Mouse (Mus musculus) urinary bladder, postnatal 0 days (tissue): Measurements from ENCODE around the gene Kpna1. TPM values are rescaled to one million over a fixed set of nuclear protein-coding genes. Genes with fewer than 3 reads are reported as not detected.

Source experiments
- polyA plus RNA-seq: library from polyadenylated mRNA; unstranded; fragments of >200 nt; fragmentation: Nextera tagmentation; extraction: Ambion mirVana; gene quantifications from 2 replicates; pipeline ENCODE4 v1.2.1, GENCODE M21; 2015

Gene Kpna1
- 25.5 and 29.9 TPM in 2 replicates for polyA plus RNA-seq

GRCm38 (mm10) chr16:35978450-35978849 is at the start of gene Kpna1:
Gene Kpna1 (plus strand): TSS chr16:35978750.

GRCm38 (mm10) chr16:35938211-35939151 is 40.1 kb upstream of the Kpna1 start, which contains the start of the genes Parp9 and Dtx3l:
Gene Parp9 (plus strand): TSS chr16:35938470.
Gene Dtx3l (minus strand): TSS chr16:35939151.

GRCm38 (mm10) chr16:36040640-36041624 is 62.4 kb downstream of the Kpna1 start, which contains the start of gene Wdr5b:
Gene Wdr5b (plus strand): TSS chr16:36041190.

GRCm38 (mm10) chr16:36071450-36072379 is 93.2 kb downstream of the Kpna1 start, which contains the start of the genes Fam162a and Ccdc58:
Gene Fam162a (minus strand): TSS chr16:36071594.
Gene Ccdc58 (plus strand): TSS chr16:36071685.

Other genes starting within 250 kb of the Kpna1 start
- 12.6 and 13.2 TPM in 2 replicates for gene Dirc2, start 209.4 kb upstream of the Kpna1 start, polyA plus RNA-seq
- gene Hspbap1, start 208.4 kb upstream of the Kpna1 start, polyA plus RNA-seq: 6.8 and 6.9 TPM in 2 replicates
- 1.6 and 2.9 TPM in 2 replicates for gene Parp14, start 107.2 kb upstream of the Kpna1 start, polyA plus RNA-seq
- gene Parp9, start 40.3 kb upstream of the Kpna1 start, polyA plus RNA-seq: 10.9 and 11.2 TPM in 2 replicates
- 6.7 and 7.5 TPM in 2 replicates for gene Dtx3l, start 39.6 kb upstream of the Kpna1 start, polyA plus RNA-seq
- 4.1 and 4.4 TPM in 2 replicates for gene Wdr5b, start 62.4 kb downstream of the Kpna1 start, polyA plus RNA-seq
- 404 and 449 TPM in 2 replicates for gene Fam162a, start 92.8 kb downstream of the Kpna1 start, polyA plus RNA-seq
- gene Ccdc58, start 92.9 kb downstream of the Kpna1 start, polyA plus RNA-seq: 44.0 and 50.9 TPM in 2 replicates
- gene Csta1, start 152.5 kb downstream of the Kpna1 start, polyA plus RNA-seq: 1.3 and 1.4 TPM in 2 replicates
- 0.47 and 7.8 TPM in 2 replicates for gene Stfa2l1, start 178.1 kb downstream of the Kpna1 start, polyA plus RNA-seq
- 4.8 and 21.3 TPM in 2 replicates for gene Gm5483, start 205.5 kb downstream of the Kpna1 start, polyA plus RNA-seq
- gene Gm5416, start 231.7 kb downstream of the Kpna1 start, polyA plus RNA-seq: 3.4 TPM in 1 of 2 replicates, not detected in the other
- gene 2010005H15Rik, start 242.7 kb downstream of the Kpna1 start, polyA plus RNA-seq: 3.6 and 37.1 TPM in 2 replicates